8 mouse cellular contexts compared by ENCODE assay signal in the genomic region with DNA sequence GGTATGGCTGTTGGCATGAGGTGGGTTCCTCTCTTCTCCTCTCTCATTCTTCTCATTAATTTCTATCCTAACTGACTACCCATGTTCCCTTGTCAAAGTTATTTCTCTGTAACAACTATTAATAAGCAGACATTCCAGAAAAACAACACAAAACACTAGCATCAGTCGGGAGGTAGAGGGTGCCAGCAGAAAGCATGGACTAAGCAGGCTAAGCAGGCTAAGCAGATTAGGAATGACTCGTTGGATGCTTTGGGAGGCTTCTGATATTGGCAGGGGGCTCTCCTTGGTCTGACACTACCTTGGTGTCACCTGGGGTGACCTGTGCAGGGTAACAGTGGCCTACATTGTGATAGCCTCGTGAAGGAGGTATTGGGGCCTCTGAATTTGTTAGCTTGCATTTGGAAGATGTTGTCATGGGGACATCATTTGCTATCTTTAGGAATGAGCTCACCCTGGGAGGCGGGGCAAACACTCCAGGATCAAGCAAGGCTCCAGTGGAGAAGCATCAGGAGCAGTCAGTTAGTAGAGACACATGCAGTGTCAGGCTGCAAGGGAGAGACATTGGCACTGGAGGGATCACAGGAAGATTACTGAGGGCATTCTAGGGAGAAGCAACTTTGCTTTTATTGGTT.
DNase-seq lines count a peak whose midpoint lies in the region; ATAC-seq lines count a peak whose summit lies in the region.

No protein-coding gene starts in this region.

- no peak overlapping the region for H3K9ac ChIP-seq in intestine, embryonic 15.5 days

- H3K9me3 ChIP-seq in intestine, embryonic 15.5 days = no peaks in the 10 kb centered on the region

- no peaks in the 10 kb centered on the region for H3K27me3 ChIP-seq in intestine, embryonic 15.5 days (replicated peaks)

- no peaks in the 10 kb centered on the region for H3K36me3 ChIP-seq in intestine, embryonic 15.5 days

- H3K4me3 ChIP-seq in intestine, embryonic 15.5 days (replicated peaks) = no peak overlapping the region

- 0 out of 2 replicates have a peak, but pooled peaks cover 2% of the 10 kb centered on the region for H3K4me1 ChIP-seq in intestine, embryonic 15.5 days (replicated peaks)

- DNase-seq in embryo, embryonic 10 days (ENCODE audit: low spot score) = peak; percentile 20
- DNase-seq in embryo, embryonic 9.5 days (ENCODE audit: extremely low spot score) = no peak
- DNase-seq in frontal cortex, postnatal 36 days (ENCODE audit: low spot score in 2 of 2) = peak; percentile 31 to 66
- peak; percentile 59 for DNase-seq in layer of hippocampus, adult 11-12 months (ENCODE audit: low spot score)
- DNase-seq in lung, postnatal 25 days (ENCODE audit: low spot score) = peak; percentile 34
- DNase-seq in embryo, embryonic 11 days = no peak
- DNase-seq in spleen, postnatal 36 days (ENCODE audit: low spot score in 2 of 2) = no peak

- no peak overlapping the region for H3K27ac ChIP-seq in intestine, embryonic 15.5 days

- no peak for ATAC-seq in intestine, embryonic 15.5 days

- 48% methylated on average over 4 of the region's 4 CpGs for WGBS in intestine, embryonic 15.5 days

- H3K4me2 ChIP-seq in intestine, embryonic 15.5 days (replicated peaks) = no peak overlapping the region

Comparison
In these comparisons a context has a peak if more than half of its experiments do, and no peak if none do; other contexts are left out.
1. DNase-seq: peak in embryo, embryonic 10 days (single experiment), frontal cortex, postnatal 36 days (2 of 2), layer of hippocampus, adult 11-12 months (single experiment) and lung, postnatal 25 days (single experiment); none in embryo, embryonic 9.5 days (single experiment), embryo, embryonic 11 days (single experiment) and spleen, postnatal 36 days (0 of 2).